Mouse (Mus musculus): ENCODE results near the gene Epn2.

- TF ChIP-seq CTCF (IDR thresholded peaks at IDR 0.05; ENCODE audit: borderline replicate concordance, extremely low read depth, insufficient read depth, insufficient read length) = no peak
- no peak for TF ChIP-seq POLR2A (IDR thresholded peaks at IDR 0.05; ENCODE audit: borderline replicate concordance, extremely low read depth, insufficient read depth, insufficient read length, poor library complexity, severe bottlenecking)
These were observed 443 bp upstream of the Epn2 start for GRCm38 (mm10) chr11:61579878-61580381.

Measured in brain, embryonic 14.5 days (tissue).